Mouse (Mus musculus): Measurements from ENCODE around the gene Hsp90b1. TPM values are rescaled to one million over a fixed set of nuclear protein-coding genes. Genes with fewer than 3 reads are reported as not detected.

The Hsp90b1 gene
- polyA plus RNA-seq (2012; rRNA removed): 9.1 and 15.1 TPM in 2 replicates

DNA sequence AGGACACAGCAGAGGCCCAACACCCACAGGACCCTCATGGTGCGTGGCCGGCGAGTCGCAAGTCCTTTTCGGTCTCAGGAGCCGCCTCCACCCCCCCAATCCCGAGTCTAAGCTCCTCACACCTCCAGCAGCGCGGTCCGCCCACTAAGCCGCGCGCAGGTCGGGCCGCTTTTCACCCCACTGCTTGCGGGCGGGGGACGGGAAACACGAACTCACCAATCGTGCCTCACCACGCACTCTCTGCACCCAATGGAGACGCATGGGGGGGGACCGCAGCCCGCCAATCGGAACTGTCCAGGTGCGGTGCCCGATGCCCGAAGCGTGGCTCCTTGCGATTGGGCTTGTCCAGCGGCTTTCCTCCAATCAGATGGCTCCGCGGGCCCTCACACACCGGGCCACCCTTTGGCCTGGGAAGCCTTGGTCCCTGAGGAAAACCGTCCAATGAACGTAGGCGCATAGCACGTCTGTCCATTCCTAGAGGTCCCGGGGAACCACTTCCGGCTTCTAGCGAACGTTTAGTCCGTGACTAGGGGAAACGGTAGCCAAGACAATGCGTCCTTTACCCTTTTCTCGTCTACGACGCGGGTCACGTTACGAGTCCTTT is at the start of gene Hsp90b1, which contains the start of gene Ttc41:
Hsp90b1 (minus strand) TSS at position 192 of the 604 bp plus-strand sequence.
Ttc41 (plus strand) TSS at position 494 of the 604 bp plus-strand sequence.
- no peaks in the 10 kb centered on the region for H3K27me3 ChIP-seq (ENCODE audit: control insufficient read depth, insufficient read depth, low read length)
- under 1% methylated on average over 51 of the region's 51 CpGs for WGBS
- peaks cover 9% of the 10 kb centered on the region; the same call in 1 of the 2 replicates for H3K4me1 ChIP-seq (ENCODE audit: control insufficient read depth, insufficient read depth, insufficient read length, low read length)
- peak within 1 kb of the TSS; percentile 97 for H3K27ac ChIP-seq (ENCODE audit: insufficient read depth, low read depth, low read length)
- H3K4me3 ChIP-seq (ENCODE audit: low read depth, low read length): peak within 1 kb of the TSS; percentile 90
- TF ChIP-seq CTCF (IDR thresholded peaks at IDR 0.05; ENCODE audit: extremely low read depth, insufficient read length, insufficient replicate concordance, low read depth, low read length) (no peak), POLR2A (IDR thresholded peaks at IDR 0.05; ENCODE audit: low read depth, low read length) (peak; percentile 97)
- H3K36me3 ChIP-seq (ENCODE audit: control insufficient read depth, insufficient read depth, low read length): peaks cover 25% of the 10 kb centered on the region

DNA sequence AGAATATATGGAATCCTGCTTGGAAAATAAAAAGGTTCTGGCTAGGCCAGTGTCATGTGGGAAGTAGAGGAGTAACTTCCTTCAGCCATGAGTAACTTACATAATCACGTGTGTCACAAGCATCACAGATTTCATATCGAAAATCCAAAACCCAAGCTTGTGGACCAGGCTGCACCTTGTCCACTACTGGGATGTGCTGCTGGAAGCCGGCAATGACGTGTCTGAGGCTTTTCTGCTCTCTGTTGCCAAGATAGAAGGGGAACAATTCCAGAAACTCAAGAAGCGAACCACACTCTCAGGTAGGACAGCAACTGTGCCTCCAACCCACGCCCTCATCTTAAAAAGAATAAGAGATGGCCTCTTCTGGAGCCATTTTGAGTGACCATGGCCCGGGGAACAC is 39.0 kb upstream of the Hsp90b1 start:
- H3K4me1 ChIP-seq (ENCODE audit: control insufficient read depth, insufficient read depth, insufficient read length, low read length): no peaks in the 10 kb centered on the region
- no peaks in the 10 kb centered on the region for H3K36me3 ChIP-seq (ENCODE audit: control insufficient read depth, insufficient read depth, low read length)
- no peak for TF ChIP-seq CTCF (IDR thresholded peaks at IDR 0.05; ENCODE audit: extremely low read depth, insufficient read length, insufficient replicate concordance, low read depth, low read length)
- no peak for TF ChIP-seq POLR2A (IDR thresholded peaks at IDR 0.05; ENCODE audit: low read depth, low read length)
- H3K4me3 ChIP-seq (ENCODE audit: low read depth, low read length): no peak overlapping the region
- WGBS: 88% methylated on average over 7 of the region's 7 CpGs
- H3K27me3 ChIP-seq (ENCODE audit: control insufficient read depth, insufficient read depth, low read length): no peaks in the 10 kb centered on the region
- H3K27ac ChIP-seq (ENCODE audit: insufficient read depth, low read depth, low read length): no peak overlapping the region

DNA sequence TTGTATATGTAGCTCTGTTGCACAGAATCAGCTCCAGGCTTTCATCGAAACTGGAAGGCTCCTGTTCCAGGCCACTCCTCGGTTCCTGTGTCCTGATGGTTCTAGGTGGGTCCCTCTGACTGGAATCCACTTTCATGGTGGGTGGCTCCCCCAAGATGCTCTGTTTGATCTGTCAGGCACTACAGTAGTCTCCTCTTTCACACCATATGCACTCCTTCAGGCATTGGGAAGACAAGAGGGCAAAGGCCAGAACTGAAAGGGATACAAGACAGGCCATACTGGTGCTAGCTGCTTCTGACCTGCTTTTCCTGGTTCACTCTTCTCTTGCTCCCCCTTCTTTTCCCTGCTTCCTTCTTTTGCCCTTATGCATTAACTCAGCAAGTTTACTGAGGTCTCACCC is 37.6 kb upstream of the Hsp90b1 start:
- no peaks in the 10 kb centered on the region for H3K36me3 ChIP-seq (ENCODE audit: control insufficient read depth, insufficient read depth, low read length)
- H3K4me3 ChIP-seq (ENCODE audit: low read depth, low read length): no peak overlapping the region
- no peak overlapping the region for H3K27ac ChIP-seq (ENCODE audit: insufficient read depth, low read depth, low read length)
- TF ChIP-seq CTCF (IDR thresholded peaks at IDR 0.05; ENCODE audit: extremely low read depth, insufficient read length, insufficient replicate concordance, low read depth, low read length): no peak
- no peak for TF ChIP-seq POLR2A (IDR thresholded peaks at IDR 0.05; ENCODE audit: low read depth, low read length)
- H3K27me3 ChIP-seq (ENCODE audit: control insufficient read depth, insufficient read depth, low read length): no peaks in the 10 kb centered on the region
- H3K4me1 ChIP-seq (ENCODE audit: control insufficient read depth, insufficient read depth, insufficient read length, low read length): no peaks in the 10 kb centered on the region
- WGBS: 83% methylated on average over 2 of the region's 2 CpGs

DNA sequence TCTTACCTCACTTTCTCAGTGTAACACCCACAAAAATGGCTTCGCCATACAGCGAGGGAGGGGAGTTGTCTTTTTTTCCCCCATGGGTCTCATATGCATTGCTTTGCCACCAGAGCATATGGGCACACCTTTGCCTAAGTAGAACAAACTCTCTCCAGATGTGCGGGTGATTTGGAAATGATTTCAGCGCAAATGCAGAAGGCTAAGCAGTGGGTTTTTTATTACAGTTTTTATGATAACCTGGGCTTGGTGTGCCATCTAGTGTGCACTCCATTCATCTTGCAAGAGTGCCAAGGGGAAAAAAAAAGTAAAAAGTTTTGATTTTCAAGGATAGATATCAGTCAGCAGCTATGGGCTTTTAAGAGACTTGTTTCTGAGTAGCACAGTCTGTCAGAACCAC is 29.7 kb upstream of the Hsp90b1 start:
- no peak overlapping the region for H3K27ac ChIP-seq (ENCODE audit: insufficient read depth, low read depth, low read length)

DNA sequence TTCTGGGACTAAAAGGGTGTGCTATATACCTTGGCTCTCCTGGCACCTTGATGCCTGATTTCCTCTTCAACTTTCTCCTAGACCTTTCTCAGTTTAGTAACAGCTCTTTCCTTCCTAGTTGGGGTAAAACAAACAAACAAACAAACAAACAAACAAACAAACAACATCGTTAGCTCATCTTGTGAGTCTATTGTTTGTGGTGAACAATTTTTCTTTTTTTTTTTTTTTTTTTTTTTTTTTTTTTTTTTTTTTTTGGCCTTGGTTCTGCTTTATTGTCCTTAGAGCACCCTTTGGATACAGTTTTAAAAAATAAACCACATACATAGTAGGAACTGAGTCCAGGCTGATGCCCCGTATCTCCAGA is 26.2 kb upstream of the Hsp90b1 start:
- no peaks in the 10 kb centered on the region for H3K36me3 ChIP-seq (ENCODE audit: control insufficient read depth, insufficient read depth, low read length)
- no peak overlapping the region for H3K4me3 ChIP-seq (ENCODE audit: low read depth, low read length)
- no peak for TF ChIP-seq CTCF (IDR thresholded peaks at IDR 0.05; ENCODE audit: extremely low read depth, insufficient read length, insufficient replicate concordance, low read depth, low read length)
- TF ChIP-seq POLR2A (IDR thresholded peaks at IDR 0.05; ENCODE audit: low read depth, low read length): no peak
- peaks cover 3% of the 10 kb centered on the region for H3K4me1 ChIP-seq (ENCODE audit: control insufficient read depth, insufficient read depth, insufficient read length, low read length)
- whole genome bisulfite sequencing: 43% methylated on average over 2 of the region's 2 CpGs
- no peaks in the 10 kb centered on the region for H3K27me3 ChIP-seq (ENCODE audit: control insufficient read depth, insufficient read depth, low read length)
- H3K27ac ChIP-seq (ENCODE audit: insufficient read depth, low read depth, low read length): no peak overlapping the region

More for the DNA sequence above, 29.7 kb upstream of the Hsp90b1 start:
- no peak for TF ChIP-seq CTCF (IDR thresholded peaks at IDR 0.05; ENCODE audit: extremely low read depth, insufficient read length, insufficient replicate concordance, low read depth, low read length)
- no peaks in the 10 kb centered on the region for H3K27me3 ChIP-seq (ENCODE audit: control insufficient read depth, insufficient read depth, low read length)
- WGBS: 74% methylated on average over 4 of the region's 4 CpGs
- H3K4me1 ChIP-seq (ENCODE audit: control insufficient read depth, insufficient read depth, insufficient read length, low read length): no peaks in the 10 kb centered on the region
- H3K36me3 ChIP-seq (ENCODE audit: control insufficient read depth, insufficient read depth, low read length): no peaks in the 10 kb centered on the region
- no peak overlapping the region for H3K4me3 ChIP-seq (ENCODE audit: low read depth, low read length)

DNA sequence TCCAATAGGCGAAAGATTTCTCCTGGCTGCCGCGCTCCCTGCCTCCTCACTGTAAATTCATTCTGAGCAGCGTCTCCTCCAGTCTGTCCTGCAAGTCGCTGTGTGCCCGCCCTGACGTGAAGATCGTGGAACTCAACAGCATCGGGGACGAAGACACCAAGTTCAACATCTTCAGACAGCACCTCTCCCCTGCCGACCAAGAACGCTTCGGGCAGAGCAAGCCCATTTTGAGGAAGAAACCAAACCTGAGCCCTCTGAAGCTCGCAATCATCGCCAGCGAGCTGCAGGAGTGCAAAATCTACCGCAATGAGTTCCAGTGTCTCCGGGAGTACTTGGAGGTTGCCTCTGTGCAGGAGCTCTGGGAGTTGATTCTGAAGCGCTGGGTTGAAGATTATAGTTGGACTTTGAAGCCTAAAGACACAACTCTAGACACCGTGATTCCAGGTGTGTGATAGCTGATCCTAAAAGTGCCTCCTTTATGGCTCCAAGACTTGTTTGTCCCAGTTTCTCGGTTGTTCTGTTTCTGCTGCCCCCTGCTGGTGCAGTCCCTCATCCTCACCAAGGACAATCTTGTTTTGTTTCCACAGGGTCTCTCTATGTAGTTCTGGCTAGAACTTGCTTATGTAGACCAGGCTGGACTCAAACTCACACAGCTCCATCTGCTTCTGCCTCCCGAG is 25.7 kb upstream of the Hsp90b1 start:
- Histone ChIP-seq H3K4me3 (ENCODE audit: low read depth, low read length) (peak overlapping the region; percentile 63), H3K27ac (ENCODE audit: insufficient read depth, low read depth, low read length) (no peak overlapping the region), H3K27me3 (ENCODE audit: control insufficient read depth, insufficient read depth, low read length) (no peaks in the 10 kb centered on the region), H3K36me3 (ENCODE audit: control insufficient read depth, insufficient read depth, low read length) (no peaks in the 10 kb centered on the region), H3K4me1 (ENCODE audit: control insufficient read depth, insufficient read depth, insufficient read length, low read length) (peaks cover 3% of the 10 kb centered on the region)
- 7% methylated on average over 22 of the region's 22 CpGs for WGBS
- TF ChIP-seq POLR2A (IDR thresholded peaks at IDR 0.05; ENCODE audit: low read depth, low read length) (no peak), CTCF (IDR thresholded peaks at IDR 0.05; ENCODE audit: extremely low read depth, insufficient read length, insufficient replicate concordance, low read depth, low read length) (peak; percentile 71; the same call in 1 of the 2 replicates)

DNA sequence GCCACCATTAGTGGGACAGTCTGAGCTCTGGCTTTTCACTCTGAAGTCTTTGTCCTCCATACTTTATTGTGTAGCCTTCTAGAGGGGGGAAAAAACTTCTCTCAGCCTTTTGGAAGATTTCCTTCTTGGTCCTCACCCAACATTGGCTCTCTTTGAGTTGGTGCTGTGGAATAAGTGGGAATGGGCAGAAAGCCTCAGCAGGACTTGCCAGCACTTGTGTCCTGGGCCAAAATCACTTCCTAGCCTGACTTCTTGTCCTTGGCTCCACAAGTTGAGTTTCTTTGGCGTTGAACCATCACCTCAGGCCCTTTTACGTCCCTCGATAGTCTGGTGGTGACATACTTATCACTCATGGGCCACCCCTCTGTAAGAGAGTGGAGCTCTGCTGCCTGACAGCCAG is 22.9 kb upstream of the Hsp90b1 start:
- WGBS: 89% methylated on average over 3 of the region's 3 CpGs
- H3K36me3 ChIP-seq (ENCODE audit: control insufficient read depth, insufficient read depth, low read length): no peaks in the 10 kb centered on the region
- peak overlapping the region; percentile 46; the same call in 1 of the 2 replicates for H3K27ac ChIP-seq (ENCODE audit: insufficient read depth, low read depth, low read length)
- no peak for TF ChIP-seq POLR2A (IDR thresholded peaks at IDR 0.05; ENCODE audit: low read depth, low read length)
- TF ChIP-seq CTCF (IDR thresholded peaks at IDR 0.05; ENCODE audit: extremely low read depth, insufficient read length, insufficient replicate concordance, low read depth, low read length): no peak
- H3K27me3 ChIP-seq (ENCODE audit: control insufficient read depth, insufficient read depth, low read length): no peaks in the 10 kb centered on the region
- H3K4me3 ChIP-seq (ENCODE audit: low read depth, low read length): no peak overlapping the region
- peaks cover 3% of the 10 kb centered on the region for H3K4me1 ChIP-seq (ENCODE audit: control insufficient read depth, insufficient read depth, insufficient read length, low read length)
